Mouse (Mus musculus) cerebellum, postnatal 4 days (tissue): ENCODE measurements around the gene Pqbp1.

Source experiments
- DNase-seq, 2 experiments: peaks; one replicate each; pipeline ENCODE4 v3.0.0; 2022; ENCODE audit warnings: low spot score in 2 of 2, mixed read lengths in 1 of 2

Pqbp1 gene

GRCm38 (mm10) chrX:7878495-7878894, 20.6 kb downstream of the Pqbp1 start:
- peak in 1 of 2 experiments; percentile 12 for DNase-seq

- peak; percentile 44 to 72 for DNase-seq
Observed at GRCm38 (mm10) chrX:7878007-7878419, 21.1 kb downstream of the Pqbp1 start, which contains the start of gene Pim2. Pim2 (plus strand) TSS chrX:7878262.

GRCm38 (mm10) chrX:7869826-7870225, 29.2 kb downstream of the Pqbp1 start:
- DNase-seq = no peak

- DNase-seq = no peak
Observed at GRCm38 (mm10) chrX:7868506-7868905, 30.6 kb downstream of the Pqbp1 start.

- no peak for DNase-seq
Observed at GRCm38 (mm10) chrX:7867141-7867540, 31.9 kb downstream of the Pqbp1 start.

GRCm38 (mm10) chrX:7865786-7866185, 33.3 kb downstream of the Pqbp1 start:
- DNase-seq = no peak

GRCm38 (mm10) chrX:7865343-7865742, 33.7 kb downstream of the Pqbp1 start:
- no peak for DNase-seq

- no peak for DNase-seq
Observed at GRCm38 (mm10) chrX:7864551-7864950, 34.5 kb downstream of the Pqbp1 start.

GRCm38 (mm10) chrX:7863181-7863580, 35.9 kb downstream of the Pqbp1 start:
- no peak for DNase-seq

- no peak for DNase-seq
Observed at GRCm38 (mm10) chrX:7859191-7859753, 39.8 kb downstream of the Pqbp1 start.

GRCm38 (mm10) chrX:7854578-7854977, 44.5 kb downstream of the Pqbp1 start:
- DNase-seq = no peak

GRCm38 (mm10) chrX:7847845-7848244, 51.2 kb downstream of the Pqbp1 start:
- peak in 1 of 2 experiments; percentile 2 for DNase-seq
